In the genomic region with DNA sequence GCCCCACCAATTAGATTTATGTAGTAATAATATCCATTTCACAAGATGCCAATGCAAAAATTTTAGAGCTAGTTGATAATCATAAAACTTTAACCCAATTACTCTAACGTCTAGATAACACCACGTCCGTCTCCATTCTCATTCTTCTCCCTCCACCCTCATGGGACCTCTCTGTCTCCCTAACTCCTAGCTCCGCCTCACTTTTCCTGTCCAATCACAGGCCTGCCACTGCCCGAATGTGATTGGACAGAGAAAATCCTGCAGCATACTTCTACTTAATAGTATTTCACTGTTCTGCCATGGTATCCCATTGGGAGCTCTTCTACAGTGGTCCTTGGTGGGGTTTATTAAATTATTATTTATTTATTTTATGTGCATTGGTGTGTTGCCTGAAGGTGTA, we compare ENCODE assay signal across 23 mouse cellular contexts. TPM values are rescaled to one million over a fixed set of nuclear protein-coding genes. Genes with fewer than 3 reads are reported as not detected.
"Had no signal": no experiment of that assay in that cellular context is flagged by ENCODE, and none has a peak within 500 bp of the region (broad histone marks: within the 10 kb centered on the region; RNA-seq: fewer than 3 reads in every experiment).

No protein-coding gene starts in this region.

- ATAC-seq: midbrain, embryonic 16.5 days had no signal

- H3K9me3 ChIP-seq: midbrain, embryonic 10.5 days; midbrain, embryonic 12.5 days; neural tube, embryonic 13.5 days; neural tube, embryonic 15.5 days had no signal

- H3K4me3 ChIP-seq: midbrain, embryonic 10.5 days; midbrain, embryonic 12.5 days; myocyte; neural tube, embryonic 13.5 days; neural tube, embryonic 15.5 days had no signal

- H3K36me3 ChIP-seq: midbrain, embryonic 10.5 days; midbrain, embryonic 12.5 days; neural tube, embryonic 13.5 days; neural tube, embryonic 15.5 days had no signal

- H3K9ac ChIP-seq: lung, embryonic 14.5 days; midbrain, embryonic 12.5 days; neural tube, embryonic 13.5 days; neural tube, embryonic 15.5 days had no signal

- DNase-seq: lung, adult 18-20 months; lung, embryonic 14.5 days; lung, postnatal 10 days; lung, postnatal 4 days; midbrain, embryonic 14.5 days; retina, postnatal 1 day; right cerebral cortex, adult 18-20 months; right cerebral cortex, postnatal 25 days; right cerebral cortex, postnatal 4 days; spleen, adult 18-20 months; thymus, adult 18-20 months; thymus, postnatal 14 days; thymus, postnatal 36 days had no signal

- H3K4me2 ChIP-seq: lung, embryonic 14.5 days; midbrain, embryonic 12.5 days; neural tube, embryonic 13.5 days; neural tube, embryonic 15.5 days had no signal

- H3K27ac ChIP-seq: midbrain, embryonic 10.5 days; midbrain, embryonic 12.5 days; neural tube, embryonic 13.5 days; neural tube, embryonic 15.5 days had no signal

RNA-seq across cellular contexts. Expression of gene Opn4, which starts 57.2 kb away (rescaled TPM):
- polyA plus RNA-seq: lung, embryonic 14.5 days; midbrain, embryonic 12.5 days; midbrain, embryonic 14.5 days; midbrain, embryonic 16.5 days; neural tube, embryonic 11.5 days; neural tube, embryonic 13.5 days; small intestine, adult 2 months; stomach, embryonic 14.5 days; thymus, postnatal 0 days had no signal
